Mouse (Mus musculus): Measurements from ENCODE around the gene Vmn2r87.
A peak's percentile ranks its signal among the peaks of the same experiment; 100 is the strongest.
"Not testable (repeated sequence)": the region's sequence is repeated elsewhere in the genome, so short reads cannot be mapped to it uniquely, and the experiment has no call there.

- TF ChIP-seq MYC (IDR thresholded peaks at IDR 0.05; ENCODE audit: low read depth, low read length), result peak; percentile 75
- 0 out of 2 replicates have a peak, but pooled peaks have one; percentile 54 for TF ChIP-seq ELF1 (IDR thresholded peaks at IDR 0.05; ENCODE audit: low read depth, low read length)
- peak; percentile 38; the same call in 1 of the 2 replicates for TF ChIP-seq IRF4 (IDR thresholded peaks at IDR 0.05; ENCODE audit: low read depth, low read length)
- peak; percentile 69 for TF ChIP-seq NELFE (IDR thresholded peaks at IDR 0.05; ENCODE audit: low read depth, low read length)
- TF ChIP-seq MAX (IDR thresholded peaks at IDR 0.05; ENCODE audit: low read length), result peak; percentile 76
- TF ChIP-seq ETS1, JUND, RCOR1 (conservative IDR thresholded peaks at IDR 0.05; ENCODE audit: low read depth, low read length): not testable (repeated sequence)
- TF ChIP-seq MXI1 (IDR thresholded peaks at IDR 0.05; ENCODE audit: low read depth, low read length), result peak; percentile 89
Measured at GRCm38 (mm10) chr10:130541931-130542691, 44.9 kb upstream of the Vmn2r87 start.

Data from CH12.LX (cell line).